Mouse (Mus musculus) cerebellum, postnatal 10 days (tissue): Measurements from ENCODE around the gene Tmem178.

Experiments
- DNase-seq, 2 experiments: peaks; one replicate each; pipeline ENCODE4 v3.0.0; 2021; ENCODE audit warnings: mixed read lengths in 2 of 2

Gene Tmem178

DNA sequence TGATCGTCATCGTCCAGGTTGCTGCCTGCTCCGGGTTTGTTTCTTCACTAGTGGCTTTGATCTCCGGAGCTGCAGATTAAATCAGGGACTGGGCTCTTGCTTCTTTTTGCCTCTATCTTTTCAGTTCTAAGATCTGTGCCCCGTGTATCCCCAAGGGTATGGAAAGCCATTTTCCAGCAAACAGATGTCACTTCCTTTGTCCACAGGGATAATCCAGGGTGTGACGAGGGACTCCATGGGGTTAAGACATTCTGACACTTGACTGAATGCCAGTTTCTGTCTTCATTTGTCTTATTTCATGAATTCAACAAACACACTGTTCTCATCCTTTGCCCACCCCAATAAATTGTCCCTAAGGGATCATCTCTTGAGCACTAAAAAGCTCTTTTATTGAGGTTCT, 54.5 kb downstream of the Tmem178 start:
- DNase-seq = no peak

GRCm38 (mm10) chr17:81001010-81001409, 56.6 kb downstream of the Tmem178 start:
- no peak for DNase-seq

- DNase-seq = no peak
Measured at GRCm38 (mm10) chr17:81001647-81002046, 57.2 kb downstream of the Tmem178 start.

GRCm38 (mm10) chr17:81002130-81002529, 57.7 kb downstream of the Tmem178 start:
- DNase-seq = no peak

GRCm38 (mm10) chr17:81004454-81004853, 60.0 kb downstream of the Tmem178 start:
- no peak for DNase-seq

GRCm38 (mm10) chr17:81005292-81005691, 60.9 kb downstream of the Tmem178 start:
- DNase-seq = no peak

- DNase-seq = no peak
Measured at GRCm38 (mm10) chr17:81009112-81009511, 64.7 kb downstream of the Tmem178 start.

DNA sequence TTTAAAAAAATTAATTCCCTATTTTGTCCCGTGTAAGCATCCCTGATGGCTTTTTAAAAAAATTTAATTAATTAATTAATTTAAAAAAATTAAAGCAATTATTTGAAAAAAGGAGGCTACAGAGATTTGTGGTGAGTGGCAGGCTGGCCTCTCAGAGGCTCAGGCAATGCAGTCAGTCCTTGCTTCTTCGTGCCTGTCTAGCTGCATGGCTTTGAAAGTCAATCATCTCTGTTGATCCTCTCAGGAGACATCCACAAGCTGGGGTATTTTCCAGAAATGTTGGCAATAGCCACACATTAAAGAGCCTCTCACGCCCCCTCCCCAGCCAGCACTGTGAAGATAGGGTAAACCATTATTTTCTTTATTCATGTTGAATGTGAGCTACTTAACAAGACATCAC, 65.8 kb downstream of the Tmem178 start:
- no peak for DNase-seq

- DNase-seq = peak in 1 of 2 experiments; percentile 38
Measured at GRCm38 (mm10) chr17:81010844-81011685, 66.6 kb downstream of the Tmem178 start.

DNA sequence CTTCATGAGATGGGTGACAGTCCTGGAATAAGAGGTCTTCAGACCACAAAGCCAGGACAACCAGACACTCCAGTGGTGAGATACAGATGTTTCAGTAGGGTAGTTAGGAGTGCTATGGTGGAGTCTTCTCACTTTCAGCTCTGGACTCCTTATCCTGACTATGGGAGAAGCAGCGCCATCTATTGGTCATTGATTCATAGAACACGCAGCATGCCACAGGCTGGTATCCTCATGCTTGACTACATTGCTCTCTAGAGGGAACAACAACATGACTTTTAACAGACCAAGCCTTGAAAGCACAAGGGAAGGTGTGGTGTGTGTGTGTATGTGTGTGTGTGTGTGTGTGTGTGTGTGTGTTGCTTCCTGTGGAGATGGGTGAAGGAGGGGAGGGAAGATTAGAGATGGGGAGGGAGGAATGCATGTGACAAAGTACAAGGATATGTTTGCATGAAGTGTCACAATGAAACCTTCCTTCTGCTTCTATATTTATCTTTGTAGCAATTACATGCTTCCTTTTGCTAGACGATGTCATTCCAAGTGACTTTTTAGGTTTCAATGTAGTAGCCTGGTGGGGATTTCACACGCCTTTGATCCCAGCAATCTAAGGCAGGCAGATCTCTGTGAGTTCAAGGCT, 71.5 kb downstream of the Tmem178 start:
- peak; percentile 76 to 87 for DNase-seq

DNA sequence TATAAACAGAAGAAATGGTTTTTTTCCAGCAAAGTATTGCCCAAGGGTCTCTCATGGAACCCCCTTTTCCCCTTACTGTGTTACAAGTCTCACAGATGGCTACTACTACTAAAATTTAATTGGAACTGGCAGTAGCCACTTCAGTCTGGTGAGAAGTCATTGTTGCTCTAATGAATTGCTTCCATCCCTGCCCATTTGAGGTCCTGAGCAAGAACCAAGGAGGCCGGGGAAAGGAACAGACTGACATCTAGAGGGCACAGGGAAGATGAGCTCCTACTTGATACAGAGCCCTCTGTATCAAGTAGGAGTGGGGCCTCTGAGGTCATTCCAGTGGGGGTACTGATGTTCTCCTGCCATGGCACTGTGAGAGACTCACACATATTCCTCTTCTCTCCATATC, 72.7 kb downstream of the Tmem178 start:
- peak; percentile 70 to 71 for DNase-seq

- DNase-seq = no peak
Measured at GRCm38 (mm10) chr17:81027331-81027730, 82.9 kb downstream of the Tmem178 start.

GRCm38 (mm10) chr17:81031830-81032442, 87.5 kb downstream of the Tmem178 start:
- no peak for DNase-seq

DNA sequence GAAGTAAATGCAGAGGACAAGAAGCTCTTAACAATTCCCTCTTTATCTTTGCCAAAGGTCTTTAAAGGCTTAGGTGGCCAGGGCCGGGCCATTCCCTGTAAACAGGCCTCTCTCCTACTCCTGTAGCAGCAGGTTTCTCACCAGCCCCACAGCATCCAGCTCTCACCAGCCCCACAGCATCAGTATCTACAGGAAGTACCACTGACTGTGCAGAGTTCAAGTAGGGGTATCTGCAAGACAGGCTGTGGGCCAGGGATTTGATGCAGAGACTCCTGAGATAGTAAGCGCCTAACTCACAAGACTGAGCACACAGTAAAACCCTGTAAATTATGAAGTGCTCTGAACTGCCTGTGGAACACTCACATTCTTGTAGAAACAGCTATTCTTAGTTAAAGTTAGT, 88.5 kb downstream of the Tmem178 start:
- DNase-seq = no peak

DNA sequence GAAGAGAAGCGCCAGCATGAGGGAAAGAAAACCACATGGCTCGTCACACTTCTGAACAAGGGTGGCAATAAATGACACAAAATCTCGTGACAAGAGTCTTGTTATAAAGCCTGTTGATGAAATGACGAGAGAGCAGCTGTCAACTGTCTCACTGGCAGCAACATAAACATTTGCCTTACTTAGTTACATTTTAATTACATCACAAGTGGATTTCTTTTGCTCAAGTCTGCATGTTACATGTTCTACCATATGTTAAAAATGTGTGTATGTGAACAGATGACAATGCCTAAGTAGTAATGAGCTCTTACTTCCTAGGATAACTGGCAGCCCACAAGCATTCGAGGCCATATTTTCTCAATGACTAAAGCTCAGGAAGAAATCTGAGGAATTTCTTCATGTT, 90.9 kb downstream of the Tmem178 start:
- DNase-seq = no peak

DNA sequence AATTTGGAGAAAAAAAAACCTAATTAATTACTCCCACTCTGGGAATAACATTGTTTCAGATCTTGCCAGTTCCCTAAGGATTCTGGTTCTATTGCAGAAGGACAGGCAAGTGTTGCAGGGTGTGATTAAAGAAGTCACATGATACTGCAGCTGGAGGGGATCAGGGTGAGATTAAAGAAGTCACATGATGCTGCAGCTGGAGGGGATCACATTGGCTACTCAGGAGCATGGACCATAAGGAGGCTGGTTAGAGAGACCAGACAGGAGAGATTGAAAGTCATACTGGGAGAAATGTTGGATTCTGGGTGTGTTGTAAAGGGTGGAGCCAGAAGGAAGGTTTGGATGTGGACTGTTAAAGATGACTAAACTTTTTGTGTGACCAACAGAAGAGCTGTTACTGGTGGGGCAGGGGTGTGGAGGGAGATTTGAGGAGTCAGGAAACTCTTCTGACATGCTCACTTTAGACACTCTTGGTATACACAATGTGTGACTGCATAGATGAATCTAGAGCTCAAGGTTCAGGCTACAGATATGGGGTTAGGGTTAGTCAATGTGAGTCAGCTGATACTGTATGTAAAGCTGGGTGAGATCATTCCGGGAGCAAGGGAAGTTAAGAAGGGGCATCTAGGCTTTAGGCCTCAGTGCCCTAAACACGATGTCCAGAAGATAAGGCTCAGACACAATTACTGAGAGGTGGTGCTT, 94.4 kb downstream of the Tmem178 start:
- no peak for DNase-seq

DNA sequence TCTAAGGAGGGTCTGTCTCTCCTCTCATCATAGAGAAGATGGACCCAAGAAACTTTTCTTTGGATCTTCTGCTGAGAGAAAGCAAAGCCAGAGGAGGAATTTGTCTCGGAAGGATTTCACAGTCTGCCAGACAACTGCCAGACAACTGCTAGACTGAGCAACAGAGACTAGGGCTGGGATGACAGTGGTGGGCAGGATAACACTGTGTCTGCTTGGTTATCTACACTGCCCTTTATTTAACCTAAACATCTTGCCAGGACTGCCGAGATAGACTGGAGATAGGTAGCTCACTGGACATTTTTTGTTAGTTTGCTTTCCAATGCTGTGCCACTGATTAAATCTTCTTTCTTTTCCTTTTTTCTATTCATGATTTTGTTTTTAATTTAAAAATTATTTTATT, 97.2 kb downstream of the Tmem178 start:
- DNase-seq = no peak

DNA sequence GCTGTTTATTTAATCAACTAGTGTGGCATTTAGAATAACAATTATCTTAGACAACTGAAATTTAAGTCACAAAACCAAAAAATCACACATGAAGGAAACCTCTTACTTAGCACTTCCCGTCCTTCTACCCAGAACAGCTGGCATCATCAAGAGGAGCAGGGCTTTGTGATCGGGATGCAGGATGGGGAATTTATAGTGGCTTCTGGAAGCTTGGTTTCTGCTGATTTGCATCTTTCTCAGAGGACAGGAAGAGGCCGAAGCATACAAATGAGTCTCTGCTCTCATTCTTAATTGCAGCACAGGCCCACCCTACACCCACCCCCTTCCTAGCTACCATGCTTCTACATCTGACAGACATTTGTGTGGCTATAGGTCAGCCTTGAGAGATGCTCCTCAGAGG, 99.9 kb downstream of the Tmem178 start:
- DNase-seq = no peak

DNA sequence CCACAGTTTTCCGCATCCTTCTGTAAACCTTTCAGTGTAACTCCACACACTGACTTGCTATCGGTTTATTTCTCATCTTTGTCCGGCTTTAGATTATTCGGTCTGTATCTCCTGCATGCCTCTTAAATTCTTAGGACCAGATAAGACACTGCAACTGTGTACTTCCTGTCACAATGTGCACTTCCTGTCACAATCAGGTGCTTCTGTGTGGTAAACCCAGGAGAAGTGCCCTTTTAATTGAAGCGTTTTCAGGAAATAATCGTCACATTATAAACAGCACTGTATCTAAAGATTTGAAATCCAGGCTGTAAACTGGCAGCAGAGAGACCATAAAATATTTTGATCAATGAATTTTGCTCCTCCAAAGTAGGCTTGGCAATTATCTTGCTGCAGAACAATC, 100.7 kb downstream of the Tmem178 start:
- no peak for DNase-seq

GRCm38 (mm10) chr17:81045525-81046150, 101.2 kb downstream of the Tmem178 start:
- DNase-seq = peak; percentile 43 to 48

DNA sequence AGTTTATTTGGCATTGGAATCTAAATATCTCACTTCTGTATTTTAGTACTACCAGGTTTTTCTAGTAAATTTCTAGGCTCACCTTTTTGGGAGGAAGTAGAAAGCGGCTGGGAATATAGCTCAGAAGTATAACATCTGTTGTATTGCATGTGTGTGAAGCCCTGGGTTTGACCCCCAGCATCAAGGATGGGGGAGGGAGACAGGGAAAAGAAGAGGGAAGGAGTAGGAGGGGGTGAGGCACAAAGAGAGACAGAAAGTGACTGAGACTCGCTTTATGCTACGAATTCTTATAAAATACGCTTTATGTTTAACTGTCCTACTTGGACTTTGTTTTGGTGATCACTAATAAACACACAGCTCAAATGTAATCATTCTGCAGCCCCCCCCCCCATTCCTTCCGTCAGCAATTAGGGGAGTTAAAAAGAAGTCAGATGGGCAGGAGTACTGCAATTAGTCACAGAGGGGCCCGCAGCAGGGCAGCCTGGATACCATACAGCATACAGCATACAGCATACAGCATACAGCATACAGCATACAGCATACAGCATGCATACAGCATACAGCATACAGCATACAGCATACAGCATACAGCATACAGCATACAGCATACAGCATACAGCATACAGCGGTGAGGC, 103.6 kb downstream of the Tmem178 start:
- DNase-seq = no peak
